Mouse (Mus musculus) testis, adult 2 months (tissue): ENCODE results near the gene Gpn3. TPM values are rescaled to one million over a fixed set of nuclear protein-coding genes. Genes with fewer than 3 reads are reported as not detected.

Experiments
- H3K27ac ChIP-seq: fragments of 200-500 bp; 2 replicates; pipeline ENCODE4 v1.5.1; 2012; ENCODE audit warnings: low read depth, low read length; ENCODE audit not compliant: control insufficient read depth, insufficient read depth
- H3K27me3 ChIP-seq: fragments of 200-500 bp; 2 replicates; pipeline ENCODE4 v1.6.1; 2012; ENCODE audit warnings: mild to moderate bottlenecking, low read length, moderate library complexity; ENCODE audit not compliant: control insufficient read depth, insufficient read depth
- H3K36me3 ChIP-seq: fragments of 200-500 bp; 2 replicates; pipeline ENCODE4 v1.6.1; 2012; ENCODE audit warnings: mild to moderate bottlenecking, low read length; ENCODE audit not compliant: control insufficient read depth, insufficient read depth
- H3K4me1 ChIP-seq: fragments of 200-500 bp; 2 replicates; pipeline ENCODE4 v1.6.1; 2012; ENCODE audit warnings: low read length; ENCODE audit not compliant: control insufficient read depth, insufficient read depth
- H3K4me3 ChIP-seq: fragments of 200-500 bp; 2 replicates; pipeline ENCODE4 v1.5.1; 2012; ENCODE audit warnings: low read depth, mild to moderate bottlenecking, low read length, moderate library complexity, mixed read lengths; ENCODE audit not compliant: control insufficient read depth
- CTCF ChIP-seq: fragments of 200-500 bp; IDR thresholded peaks from 2 replicates; pipeline ENCODE4 v1.5.1; 2012; ENCODE audit warnings: low read depth, mild to moderate bottlenecking, inconsistent platforms, low read length, moderate library complexity; ENCODE audit not compliant: control insufficient read depth, insufficient read depth, insufficient replicate concordance
- POLR2A ChIP-seq: fragments of 200-500 bp; IDR thresholded peaks from 2 replicates; pipeline ENCODE4 v1.6.1; 2012; ENCODE audit warnings: low read depth, mild to moderate bottlenecking, inconsistent platforms, low read length, moderate library complexity; ENCODE audit not compliant: control insufficient read depth
- polyA plus RNA-seq: library from polyadenylated mRNA; depleted of rRNA; stranded (reverse); fragments of >200 nt; gene quantifications from 2 replicates; pipeline ENCODE4 v1.2.3, GENCODE M21; 2012; rRNA removed

Gene Gpn3
- polyA plus RNA-seq, 1 experiment: 27.6 TPM

DNA sequence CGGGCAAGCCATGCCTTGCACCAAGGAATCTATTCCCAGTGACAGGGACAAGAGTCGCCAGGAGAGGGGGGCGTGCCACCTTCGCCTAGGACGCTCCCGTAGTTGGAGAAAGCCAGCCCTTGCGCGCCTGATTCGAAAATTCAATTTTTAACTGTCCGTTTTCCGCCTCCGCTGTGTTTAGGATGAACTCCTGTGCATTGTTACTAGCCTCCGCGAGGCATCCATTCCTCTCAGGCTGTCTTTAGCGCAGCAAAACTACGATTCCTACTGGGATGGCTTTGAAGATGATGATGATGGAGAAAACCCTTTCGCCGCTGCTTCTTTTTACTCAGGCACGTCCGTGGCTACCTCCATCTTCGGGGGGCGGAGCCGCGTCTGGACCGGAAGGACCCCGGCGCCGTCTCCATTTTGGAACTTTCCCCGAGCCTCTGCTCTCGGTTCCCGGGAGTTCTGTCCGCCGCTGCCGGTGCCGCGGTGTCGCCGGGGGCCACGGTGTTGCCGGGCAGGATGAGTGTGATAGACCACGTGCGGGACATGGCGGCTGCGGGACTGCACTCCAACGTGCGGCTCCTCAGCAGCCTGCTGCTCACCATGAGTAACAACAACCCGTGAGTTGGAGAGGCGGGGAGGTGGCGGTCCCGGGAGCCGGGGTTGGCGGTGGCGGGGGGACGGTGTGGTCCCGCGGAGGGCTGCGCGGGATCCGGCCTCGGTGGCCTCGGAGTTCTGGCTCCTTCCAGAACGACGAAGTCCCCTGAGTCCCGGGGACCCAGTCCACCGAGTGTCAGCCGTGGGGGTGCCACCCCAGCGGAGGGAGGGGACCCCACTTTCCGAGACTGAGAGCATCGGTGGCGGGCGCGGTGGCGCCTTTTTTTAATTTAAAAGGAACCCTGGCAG is 50.6 kb downstream of the Gpn3 start:
- no peaks in the 10 kb centered on the region for H3K36me3 ChIP-seq
- no peak for TF ChIP-seq CTCF
- peak; percentile 29 for TF ChIP-seq POLR2A
- H3K4me1 ChIP-seq: peaks cover 12% of the 10 kb centered on the region
- peak overlapping the region; percentile 85 for H3K4me3 ChIP-seq
- no peaks in the 10 kb centered on the region for H3K27me3 ChIP-seq
- H3K27ac ChIP-seq: peak overlapping the region; percentile 66

DNA sequence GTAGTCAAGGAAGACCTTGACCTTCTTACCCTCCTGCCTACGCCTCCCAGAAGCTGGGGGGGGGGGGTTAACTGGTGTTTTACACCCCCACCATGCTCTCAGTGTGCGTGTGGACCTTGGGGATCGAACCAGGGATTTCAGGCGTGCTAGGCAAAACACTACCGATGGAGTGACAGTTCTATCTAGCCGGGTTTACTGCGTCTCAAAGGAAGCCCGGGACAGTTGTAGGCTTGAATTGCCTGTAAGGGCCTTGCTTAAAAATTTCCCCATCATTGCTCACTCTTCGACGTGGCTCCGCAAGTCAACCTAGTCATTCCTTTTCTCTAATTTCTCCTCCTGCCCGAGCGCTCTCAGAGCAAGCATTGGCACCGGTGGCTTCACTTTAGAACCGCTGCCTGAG is 51.4 kb downstream of the Gpn3 start:
- Histone ChIP-seq H3K36me3 (0 out of 2 replicates have a peak, but pooled peaks cover under 1% of the 10 kb centered on the region), H3K4me1 (peaks cover 12% of the 10 kb centered on the region), H3K27me3 (no peaks in the 10 kb centered on the region), H3K27ac (peak overlapping the region; percentile 25; the same call in 1 of the 2 replicates), H3K4me3 (peak overlapping the region; percentile 85)
- TF ChIP-seq CTCF (no peak), POLR2A (no peak)

DNA sequence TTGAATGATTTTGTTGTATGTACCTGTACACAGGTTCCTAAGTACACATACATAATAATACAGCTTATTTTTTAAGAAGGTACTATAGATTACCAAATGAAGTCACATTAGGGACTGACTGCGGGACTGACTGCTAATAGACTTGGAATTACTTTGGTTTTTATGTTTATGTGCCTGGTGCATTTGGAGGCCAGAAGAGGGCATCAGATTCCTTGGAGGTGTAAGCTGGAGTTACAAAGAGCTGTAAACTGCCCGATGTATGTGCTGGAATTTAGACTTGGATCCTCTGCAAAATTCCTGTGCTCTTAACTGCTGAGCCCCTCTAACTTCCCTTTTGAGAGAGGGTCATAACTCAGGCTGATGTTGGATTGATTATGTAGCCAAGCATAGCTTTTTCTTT is 53.9 kb downstream of the Gpn3 start:
- Histone ChIP-seq H3K36me3 (0 out of 2 replicates have a peak, but pooled peaks cover 2% of the 10 kb centered on the region), H3K4me1 (peaks cover 12% of the 10 kb centered on the region), H3K4me3 (no peak overlapping the region), H3K27ac (no peak overlapping the region), H3K27me3 (no peaks in the 10 kb centered on the region)
- TF ChIP-seq POLR2A: no peak
- no peak for TF ChIP-seq CTCF

DNA sequence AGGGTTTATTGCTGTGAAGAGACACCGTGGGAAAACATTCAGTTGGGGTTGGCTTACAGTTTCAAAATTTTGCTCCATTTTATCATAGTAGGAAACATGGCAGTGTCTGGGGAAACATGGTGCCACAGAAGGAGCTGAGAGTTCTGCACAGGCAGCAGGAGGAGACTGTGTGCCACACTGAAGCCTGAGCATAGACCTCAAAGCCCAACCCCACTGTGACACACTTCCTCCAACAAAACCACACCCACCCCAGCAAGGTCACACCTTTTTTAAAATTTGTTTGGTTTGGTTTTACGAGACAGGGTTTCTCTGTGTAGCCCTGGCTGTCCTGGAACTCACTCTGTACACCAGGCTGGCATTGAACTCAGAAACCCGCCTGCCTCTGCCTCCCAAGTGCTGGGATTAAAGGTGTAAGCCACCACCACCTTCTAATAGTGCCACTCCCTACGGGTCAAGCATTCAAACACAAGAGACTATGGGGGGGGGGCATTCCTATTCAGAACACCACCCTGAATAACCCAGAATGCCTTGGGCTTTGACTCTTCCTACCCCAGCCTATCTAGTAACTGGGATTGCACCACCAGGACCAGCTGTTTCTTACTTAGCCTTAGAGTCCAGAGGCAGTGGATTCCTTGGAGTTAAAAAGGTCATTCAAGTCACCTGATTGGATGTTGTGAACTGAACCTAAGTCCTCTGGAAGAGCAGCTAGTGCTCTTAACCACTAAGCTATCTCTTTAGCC is 58.5 kb downstream of the Gpn3 start:
- Histone ChIP-seq H3K4me3 (no peak overlapping the region), H3K27ac (no peak overlapping the region), H3K36me3 (peaks cover 5% of the 10 kb centered on the region), H3K4me1 (no peaks in the 10 kb centered on the region), H3K27me3 (no peaks in the 10 kb centered on the region)
- no peak for TF ChIP-seq POLR2A
- no peak for TF ChIP-seq CTCF

DNA sequence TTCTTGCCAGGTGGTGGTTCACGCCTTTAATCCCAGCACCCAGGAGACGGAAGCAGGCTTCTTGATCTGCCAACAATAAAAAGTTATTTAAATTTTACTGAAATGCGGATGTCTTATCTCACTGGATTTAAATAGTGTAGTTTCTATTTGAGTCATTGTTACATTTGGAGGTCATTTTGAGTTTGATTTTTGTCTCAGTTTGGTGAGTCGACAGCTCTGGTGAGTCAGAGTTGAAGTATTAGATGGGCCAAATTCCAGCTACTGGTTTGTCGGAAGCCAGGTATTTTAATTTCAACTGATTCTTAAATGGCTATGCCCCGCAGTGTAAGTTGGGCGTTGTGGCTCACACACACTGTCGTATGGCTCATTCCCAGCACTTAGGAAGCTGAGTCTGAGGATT is 59.5 kb downstream of the Gpn3 start:
- no peak overlapping the region for H3K4me3 ChIP-seq
- H3K27me3 ChIP-seq: no peaks in the 10 kb centered on the region
- no peak for TF ChIP-seq CTCF
- TF ChIP-seq POLR2A: no peak
- no peak overlapping the region for H3K27ac ChIP-seq
- H3K4me1 ChIP-seq: no peaks in the 10 kb centered on the region
- H3K36me3 ChIP-seq: peaks cover 6% of the 10 kb centered on the region

Other genes starting within 250 kb of the Gpn3 start
- 288 and 313 TPM in 2 replicates for gene Ccdc63, start 231.1 kb upstream of the Gpn3 start, polyA plus RNA-seq
- 524 and 547 TPM in 2 replicates for gene Ppp1cc, start 213.6 kb upstream of the Gpn3 start, polyA plus RNA-seq
- gene Hvcn1, start 165.1 kb upstream of the Gpn3 start, polyA plus RNA-seq: 0.93 and 0.99 TPM in 2 replicates
- gene Tctn1, start 107.4 kb upstream of the Gpn3 start, polyA plus RNA-seq: 59.8 and 63.3 TPM in 2 replicates
- gene Pptc7, start 87.5 kb upstream of the Gpn3 start, polyA plus RNA-seq: 47.8 and 48.0 TPM in 2 replicates
- gene Rad9b, start 17.6 kb upstream of the Gpn3 start, polyA plus RNA-seq: 23.1 and 28.0 TPM in 2 replicates
- gene Vps29, start 17.5 kb upstream of the Gpn3 start, polyA plus RNA-seq: 51.0 and 57.4 TPM in 2 replicates
- 171 and 178 TPM in 2 replicates for gene Fam216a, start 488 bp downstream of the Gpn3 start, polyA plus RNA-seq
- gene Arpc3, start 20.0 kb downstream of the Gpn3 start, polyA plus RNA-seq: 35.0 and 35.1 TPM in 2 replicates
- gene Anapc7, start 49.8 kb downstream of the Gpn3 start, polyA plus RNA-seq: 16.1 and 16.2 TPM in 2 replicates
- gene Atp2a2, start 130.3 kb downstream of the Gpn3 start, polyA plus RNA-seq: 49.8 and 55.9 TPM in 2 replicates
- gene Ift81, start 242.6 kb downstream of the Gpn3 start, polyA plus RNA-seq: 21.6 and 30.8 TPM in 2 replicates